In genomic region chr2:54265453-54265823, GRCm38 (mm10) we compare ENCODE assay signal across 19 mouse cellular contexts.
DNase-seq lines count a peak whose midpoint lies in the region; ATAC-seq and TF ChIP-seq lines count a peak whose summit lies in the region.
"Had no signal": no experiment of that assay in that cellular context is flagged by ENCODE, and none has a peak within 500 bp of the region (broad histone marks: within the 10 kb centered on the region; RNA-seq: fewer than 3 reads in every experiment).

No protein-coding gene starts in this region.

- WGBS in forebrain, embryonic 14.5 days, result 45% methylated on average over 5 of the region's 5 CpGs
- 53% methylated on average over 5 of the region's 5 CpGs for WGBS in forebrain, embryonic 13.5 days
- 63% methylated on average over 5 of the region's 5 CpGs for WGBS in hindbrain, embryonic 13.5 days
- WGBS in hindbrain, embryonic 12.5 days, result 74% methylated on average over 5 of the region's 5 CpGs
- WGBS in midbrain, embryonic 13.5 days, result 50% methylated on average over 5 of the region's 5 CpGs
- 53% methylated on average over 5 of the region's 5 CpGs for WGBS in midbrain, postnatal 0 days
- 49% methylated on average over 5 of the region's 5 CpGs for WGBS in midbrain, embryonic 14.5 days

- H3K9ac ChIP-seq in forebrain, embryonic 14.5 days (ENCODE audit: low read length), result no peak overlapping the region
- no peak overlapping the region for H3K9ac ChIP-seq in forebrain, embryonic 13.5 days
- H3K9ac ChIP-seq in hindbrain, embryonic 13.5 days, result no peak overlapping the region
- no peak overlapping the region for H3K9ac ChIP-seq in hindbrain, embryonic 12.5 days
- no peak overlapping the region for H3K9ac ChIP-seq in midbrain, embryonic 13.5 days (replicated peaks)
- no peak overlapping the region for H3K9ac ChIP-seq in midbrain, postnatal 0 days (replicated peaks; ENCODE audit: low read length, poor library complexity, severe bottlenecking)
- no peak overlapping the region for H3K9ac ChIP-seq in midbrain, embryonic 14.5 days (replicated peaks; ENCODE audit: low read length)
- H3K9ac ChIP-seq: embryonic facial prominence, embryonic 15.5 days; heart, embryonic 13.5 days had no signal

- H3K4me2 ChIP-seq in forebrain, embryonic 14.5 days (ENCODE audit: low read length), result no peak overlapping the region
- H3K4me2 ChIP-seq in forebrain, embryonic 13.5 days, result no peak overlapping the region
- H3K4me2 ChIP-seq in hindbrain, embryonic 13.5 days, result no peak overlapping the region
- H3K4me2 ChIP-seq in hindbrain, embryonic 12.5 days (replicated peaks), result no peak overlapping the region
- H3K4me2 ChIP-seq in midbrain, embryonic 13.5 days (replicated peaks), result no peak overlapping the region
- H3K4me2 ChIP-seq in midbrain, postnatal 0 days (ENCODE audit: low read depth, low read length, poor library complexity, severe bottlenecking), result no peak overlapping the region
- H3K4me2 ChIP-seq in midbrain, embryonic 14.5 days (ENCODE audit: low read length), result no peak overlapping the region
- H3K4me2 ChIP-seq: embryonic facial prominence, embryonic 15.5 days; heart, embryonic 13.5 days had no signal

- no peaks in the 10 kb centered on the region for H3K36me3 ChIP-seq in forebrain, embryonic 14.5 days (ENCODE audit: control insufficient read depth, insufficient read depth, low read length)
- no peaks in the 10 kb centered on the region for H3K36me3 ChIP-seq in forebrain, embryonic 13.5 days (ENCODE audit: poor library complexity, severe bottlenecking)
- no peaks in the 10 kb centered on the region for H3K36me3 ChIP-seq in hindbrain, embryonic 13.5 days
- no peaks in the 10 kb centered on the region for H3K36me3 ChIP-seq in hindbrain, embryonic 12.5 days
- no peaks in the 10 kb centered on the region for H3K36me3 ChIP-seq in midbrain, embryonic 13.5 days
- no peaks in the 10 kb centered on the region for H3K36me3 ChIP-seq in midbrain, postnatal 0 days (ENCODE audit: insufficient read depth, low read length)
- no peaks in the 10 kb centered on the region for H3K36me3 ChIP-seq in midbrain, embryonic 14.5 days (ENCODE audit: control insufficient read depth, insufficient read depth, low read length)
- H3K36me3 ChIP-seq: embryonic facial prominence, embryonic 15.5 days; heart, embryonic 13.5 days had no signal

- DNase-seq in forebrain, embryonic 14.5 days (ENCODE audit: low spot score), result no peak
- no peak for DNase-seq in midbrain, postnatal 0 days (ENCODE audit: low spot score)
- DNase-seq in midbrain, embryonic 14.5 days, result no peak
- DNase-seq in heart, postnatal 25 days (ENCODE audit: low spot score), result no peak
- DNase-seq: adrenal gland, postnatal 10 days; cerebellum, adult 11 months; cerebellum, adult 8-10 months; cerebellum, postnatal 14 days; gastrocnemius, adult 2 months; gastrocnemius, postnatal 25 days; heart, postnatal 4 days had no signal

- no peak for TF ChIP-seq CTCF in midbrain, postnatal 0 days (IDR thresholded peaks at IDR 0.05)

- no peaks in the 10 kb centered on the region for H3K27me3 ChIP-seq in forebrain, embryonic 14.5 days (replicated peaks; ENCODE audit: control insufficient read depth, insufficient read depth, low read length)
- no peaks in the 10 kb centered on the region for H3K27me3 ChIP-seq in forebrain, embryonic 13.5 days
- H3K27me3 ChIP-seq in hindbrain, embryonic 13.5 days, result no peaks in the 10 kb centered on the region
- no peaks in the 10 kb centered on the region for H3K27me3 ChIP-seq in hindbrain, embryonic 12.5 days
- H3K27me3 ChIP-seq in midbrain, embryonic 13.5 days, result no peaks in the 10 kb centered on the region
- no peaks in the 10 kb centered on the region for H3K27me3 ChIP-seq in midbrain, postnatal 0 days (ENCODE audit: insufficient read depth, low read length)
- H3K27me3 ChIP-seq in midbrain, embryonic 14.5 days (ENCODE audit: control insufficient read depth, insufficient read depth, low read length), result no peaks in the 10 kb centered on the region
- H3K27me3 ChIP-seq: embryonic facial prominence, embryonic 15.5 days; heart, embryonic 13.5 days had no signal

- ATAC-seq in forebrain, embryonic 14.5 days, result peak; percentile 43; the same call in 1 of the 2 replicates
- no peak for ATAC-seq in forebrain, embryonic 13.5 days
- peak; percentile 66; the same call in 1 of the 2 replicates for ATAC-seq in hindbrain, embryonic 13.5 days (ENCODE audit: low FRiP score)
- ATAC-seq in hindbrain, embryonic 12.5 days (ENCODE audit: low FRiP score), result no peak; the same call in 1 of the 2 replicates
- ATAC-seq in midbrain, embryonic 13.5 days, result peak; percentile 53
- no peak for ATAC-seq in midbrain, postnatal 0 days (ENCODE audit: low FRiP score)
- ATAC-seq in midbrain, embryonic 14.5 days (ENCODE audit: low FRiP score, low TSS enrichment), result peak; percentile 47; the same call in 1 of the 2 replicates
- ATAC-seq: intestine, embryonic 16.5 days had no signal

- peaks cover 6% of the 10 kb centered on the region; the same call in 1 of the 2 replicates for H3K4me1 ChIP-seq in forebrain, embryonic 14.5 days (ENCODE audit: control insufficient read depth, insufficient read depth, low read length)
- peaks cover 6% of the 10 kb centered on the region; the same call in 1 of the 2 replicates for H3K4me1 ChIP-seq in forebrain, embryonic 13.5 days
- no peaks in the 10 kb centered on the region for H3K4me1 ChIP-seq in hindbrain, embryonic 13.5 days (replicated peaks)
- H3K4me1 ChIP-seq in hindbrain, embryonic 12.5 days, result 0 out of 2 replicates have a peak, but pooled peaks cover 2% of the 10 kb centered on the region
- H3K4me1 ChIP-seq in midbrain, embryonic 13.5 days (replicated peaks), result peaks cover 6% of the 10 kb centered on the region; the same call in 1 of the 2 replicates
- no peaks in the 10 kb centered on the region for H3K4me1 ChIP-seq in midbrain, postnatal 0 days (ENCODE audit: insufficient read depth, low read length)
- H3K4me1 ChIP-seq in midbrain, embryonic 14.5 days (ENCODE audit: control insufficient read depth, insufficient read depth, low read length), result no peaks in the 10 kb centered on the region
- H3K4me1 ChIP-seq: embryonic facial prominence, embryonic 15.5 days; heart, embryonic 13.5 days had no signal

- no peak overlapping the region for H3K27ac ChIP-seq in forebrain, embryonic 14.5 days (ENCODE audit: low read depth, low read length)
- H3K27ac ChIP-seq in forebrain, embryonic 13.5 days, result no peak overlapping the region
- H3K27ac ChIP-seq in hindbrain, embryonic 13.5 days, result no peak overlapping the region
- H3K27ac ChIP-seq in hindbrain, embryonic 12.5 days, result no peak overlapping the region
- H3K27ac ChIP-seq in midbrain, embryonic 13.5 days, result no peak overlapping the region
- H3K27ac ChIP-seq in midbrain, postnatal 0 days (ENCODE audit: low read depth, low read length), result no peak overlapping the region
- no peak overlapping the region for H3K27ac ChIP-seq in midbrain, embryonic 14.5 days (replicated peaks; ENCODE audit: low read depth, low read length)
- H3K27ac ChIP-seq: embryonic facial prominence, embryonic 15.5 days; gastrocnemius, adult 2 months; heart, embryonic 13.5 days had no signal

- H3K4me3 ChIP-seq in forebrain, embryonic 14.5 days (ENCODE audit: low read depth, low read length), result no peak overlapping the region
- no peak overlapping the region for H3K4me3 ChIP-seq in forebrain, embryonic 13.5 days
- no peak overlapping the region for H3K4me3 ChIP-seq in hindbrain, embryonic 13.5 days
- no peak overlapping the region for H3K4me3 ChIP-seq in hindbrain, embryonic 12.5 days
- H3K4me3 ChIP-seq in midbrain, embryonic 13.5 days (replicated peaks), result no peak overlapping the region
- no peak overlapping the region for H3K4me3 ChIP-seq in midbrain, postnatal 0 days (ENCODE audit: low read depth, low read length)
- H3K4me3 ChIP-seq in midbrain, embryonic 14.5 days (replicated peaks; ENCODE audit: low read depth, low read length), result no peak overlapping the region
- H3K4me3 ChIP-seq: embryonic facial prominence, embryonic 15.5 days; erythroblast, embryonic 14.5 days; gastrocnemius, adult 2 months; heart, embryonic 13.5 days had no signal

- H3K9me3 ChIP-seq in forebrain, embryonic 14.5 days (replicated peaks; ENCODE audit: control insufficient read depth, low read length), result peaks cover 3% of the 10 kb centered on the region; the same call in 1 of the 2 replicates
- peaks cover 5% of the 10 kb centered on the region; the same call in 1 of the 2 replicates for H3K9me3 ChIP-seq in forebrain, embryonic 13.5 days (replicated peaks)
- H3K9me3 ChIP-seq in hindbrain, embryonic 13.5 days, result peaks cover 4% of the 10 kb centered on the region; the same call in 1 of the 2 replicates
- H3K9me3 ChIP-seq in hindbrain, embryonic 12.5 days (replicated peaks), result no peaks in the 10 kb centered on the region
- peaks cover 6% of the 10 kb centered on the region for H3K9me3 ChIP-seq in midbrain, embryonic 13.5 days
- H3K9me3 ChIP-seq in midbrain, postnatal 0 days (ENCODE audit: low read length), result no peaks in the 10 kb centered on the region
- peaks cover 5% of the 10 kb centered on the region; the same call in 1 of the 2 replicates for H3K9me3 ChIP-seq in midbrain, embryonic 14.5 days (ENCODE audit: control insufficient read depth, low read length)
- H3K9me3 ChIP-seq: embryonic facial prominence, embryonic 15.5 days had no signal

- intact Hi-C loops in heart, postnatal 25 days (cut with DNase I), result no loop called here

Comparison
In these comparisons a context has a peak if more than half of its experiments do, and no peak if none do; other contexts are left out.
1. ATAC-seq: peak in forebrain, embryonic 14.5 days (single experiment), hindbrain, embryonic 13.5 days (single experiment), midbrain, embryonic 13.5 days (single experiment) and midbrain, embryonic 14.5 days (single experiment); none in forebrain, embryonic 13.5 days (single experiment), hindbrain, embryonic 12.5 days (single experiment) and midbrain, postnatal 0 days (single experiment).